Mouse (Mus musculus): ENCODE measurements at regions not wholly inside any gene's neighbourhood (a gene's known extent, or its start where the extent isn't known, plus 50 kb on each side); places are given as distances from the start of the nearest gene placed in this dataset.

DNA sequence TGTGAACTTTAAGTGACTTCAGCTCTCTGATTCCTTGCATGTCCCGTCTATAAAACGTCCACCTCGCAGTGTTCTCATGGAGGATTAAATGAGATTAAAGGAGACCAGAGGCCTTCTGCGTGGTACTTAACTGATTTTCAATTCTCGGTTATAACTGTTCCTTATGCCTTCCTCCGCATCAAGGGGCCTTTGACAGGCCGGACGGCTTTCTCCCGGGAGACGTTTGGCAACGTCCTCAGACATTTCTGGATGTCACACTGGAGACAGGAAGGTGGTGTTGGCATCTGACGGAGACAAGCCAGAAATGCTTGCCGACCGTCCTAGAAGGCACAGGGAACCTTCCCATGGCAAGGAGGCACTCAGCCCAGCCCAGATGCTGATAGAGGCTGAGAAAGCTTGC is 532.2 kb upstream of the Tbx3 start:
- DNase-seq (ENCODE audit: low spot score in 2 of 2), result no peak

DNA sequence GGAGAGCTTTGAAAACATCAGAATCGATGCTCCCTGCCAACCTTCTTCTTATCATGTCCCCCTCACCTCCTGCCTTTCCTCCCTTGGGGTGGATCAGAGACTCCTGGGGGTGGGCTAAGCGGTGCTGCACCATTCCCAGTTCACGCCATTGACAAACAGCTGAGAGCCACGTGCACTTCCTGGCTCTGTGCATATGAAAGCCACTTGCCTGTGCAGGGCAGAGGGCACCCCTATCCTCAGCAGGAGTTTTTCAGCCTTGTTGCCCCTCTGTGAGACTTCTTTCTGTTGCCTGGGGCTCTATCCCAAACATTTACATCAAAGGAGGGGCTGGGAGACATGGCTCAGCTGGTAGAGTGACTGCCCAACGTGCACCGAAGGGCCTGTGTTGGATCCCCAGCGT is 531.1 kb upstream of the Tbx3 start:
- no peak for DNase-seq (ENCODE audit: low spot score in 2 of 2)

DNA sequence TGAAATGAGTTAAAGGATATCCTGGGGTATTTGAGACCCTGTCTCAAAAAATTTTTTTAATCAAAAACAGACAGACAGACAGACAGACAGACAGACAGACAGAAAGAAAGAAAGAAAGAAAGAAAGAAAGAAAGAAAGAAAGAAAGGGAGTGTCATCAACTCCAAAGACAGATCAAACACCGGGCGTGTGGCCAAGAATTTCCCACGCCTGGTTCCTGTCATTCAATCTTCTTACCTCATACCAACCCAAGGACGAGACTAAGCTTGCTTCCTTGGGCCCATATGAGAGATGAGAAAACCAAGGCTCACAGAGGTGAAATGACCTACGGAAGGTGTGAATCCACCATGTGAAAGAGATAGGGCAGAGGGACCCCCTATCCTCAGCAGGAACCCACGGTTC is 530.7 kb upstream of the Tbx3 start:
- no peak for DNase-seq (ENCODE audit: low spot score in 2 of 2)

DNA sequence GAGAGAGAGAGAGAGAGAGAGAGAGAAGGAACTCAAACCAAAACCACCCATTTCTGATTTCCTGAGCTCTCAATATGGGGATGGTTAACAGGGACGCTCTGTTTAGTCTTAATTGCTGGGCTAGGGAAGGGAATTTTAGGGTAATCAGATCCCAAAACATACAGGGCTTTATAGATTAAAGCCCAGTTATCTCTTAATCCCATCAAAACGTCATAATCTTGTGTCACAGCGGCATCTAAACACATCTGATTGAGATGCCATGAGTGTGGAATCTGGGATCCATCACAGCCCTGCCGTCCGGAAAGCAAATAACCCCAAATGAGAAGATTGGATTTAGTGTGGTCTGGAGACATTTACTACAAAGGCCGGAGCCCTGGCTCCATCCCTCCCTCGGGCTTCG is 527.1 kb upstream of the Tbx3 start:
- no peak for DNase-seq (ENCODE audit: low spot score in 2 of 2)

DNA sequence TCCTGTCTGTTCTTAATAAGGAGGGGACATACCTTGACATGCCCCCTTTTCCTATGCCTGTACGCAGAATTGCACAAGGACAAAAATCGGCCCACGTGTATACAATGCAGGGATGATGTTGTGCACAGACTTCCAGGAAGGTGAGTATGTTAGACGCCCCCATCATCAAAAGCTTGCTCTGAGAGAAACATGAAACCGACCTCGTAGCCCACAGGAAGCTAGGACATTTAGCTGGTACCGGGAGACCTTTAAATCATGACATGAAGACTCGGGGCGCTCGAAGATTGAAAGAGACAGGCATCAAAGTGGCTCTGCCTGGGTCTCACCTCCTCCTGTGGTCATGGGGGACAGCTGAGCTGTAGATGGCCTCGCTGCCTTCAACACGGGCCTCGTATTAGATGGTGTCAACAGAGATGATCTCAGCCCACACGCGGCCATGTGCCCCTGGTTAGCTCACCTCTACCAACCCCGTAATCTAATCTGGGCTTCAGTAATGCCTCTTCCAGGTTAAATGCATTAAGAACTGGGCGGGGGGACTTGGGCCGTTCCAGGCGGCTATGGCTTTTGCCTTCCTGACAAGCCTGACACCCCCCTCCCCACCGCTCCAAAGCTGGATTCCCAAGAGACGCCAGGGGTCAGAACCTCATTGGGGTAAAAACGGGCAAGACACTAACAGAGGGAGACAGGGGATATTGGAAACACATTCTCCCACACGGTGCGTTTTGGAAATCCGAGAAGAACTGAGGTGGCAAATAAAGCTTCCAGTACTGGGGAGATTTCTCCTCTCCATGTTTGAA is 520.9 kb upstream of the Tbx3 start:
- no peak for DNase-seq (ENCODE audit: low spot score in 2 of 2)

DNA sequence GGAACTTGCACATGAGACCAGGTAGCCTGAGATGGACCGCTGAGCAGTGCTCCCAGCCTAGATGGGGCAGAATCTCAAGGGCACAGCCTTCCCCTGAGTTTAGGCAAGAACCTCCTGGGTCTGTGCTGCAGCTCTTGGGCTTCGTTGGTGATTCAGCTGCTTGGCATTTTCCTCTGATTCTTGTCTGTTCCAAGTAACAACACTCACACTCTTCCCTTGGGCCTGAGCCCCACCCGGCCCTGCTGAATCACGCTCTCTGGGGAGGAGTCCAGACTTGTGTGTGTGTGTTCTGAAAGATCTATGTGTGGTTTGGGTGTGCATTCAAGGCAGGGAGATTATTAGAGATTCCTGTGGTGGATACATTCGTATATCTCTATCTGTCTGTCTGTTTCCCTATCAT is 517.4 kb upstream of the Tbx3 start:
- DNase-seq (ENCODE audit: low spot score in 2 of 2), result no peak

DNA sequence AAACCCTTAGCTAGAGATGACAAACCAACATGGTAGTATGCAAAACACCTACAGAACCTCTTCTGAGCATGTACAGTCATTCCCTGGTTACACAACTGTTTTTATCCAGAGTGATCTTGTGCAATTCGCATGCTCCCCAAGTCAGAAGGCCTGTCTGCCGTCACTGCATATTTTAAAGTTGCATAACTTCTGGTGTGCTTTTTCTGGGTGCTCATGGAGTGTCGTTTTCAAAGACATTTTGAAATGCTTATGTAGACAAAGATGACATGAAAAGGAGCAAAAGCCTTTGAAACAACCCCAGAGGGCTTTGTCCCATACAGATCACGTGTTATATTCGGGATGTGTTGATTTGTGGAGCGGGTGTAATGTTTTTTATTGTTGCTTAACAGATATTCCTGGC is 513.8 kb upstream of the Tbx3 start:
- DNase-seq (ENCODE audit: low spot score in 2 of 2), result no peak

DNA sequence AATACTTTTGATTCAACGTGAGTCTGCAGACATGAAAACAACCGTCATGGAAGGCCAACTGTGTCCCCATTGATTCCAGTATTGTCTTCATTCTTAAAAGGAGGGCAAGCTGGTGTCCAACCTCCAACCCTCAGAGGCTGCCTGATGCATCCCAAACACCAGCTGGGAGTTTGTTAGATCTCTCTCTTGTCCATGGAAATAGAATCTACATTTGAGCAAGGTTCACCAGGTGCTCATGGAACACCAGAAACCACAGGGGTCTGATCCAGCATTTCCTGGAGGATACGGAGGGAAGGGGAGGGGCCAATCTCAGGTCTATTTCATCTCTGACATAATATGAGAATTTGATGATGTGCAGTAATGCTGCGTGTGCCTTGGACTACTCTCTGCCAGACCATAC is 512.3 kb upstream of the Tbx3 start:
- no peak for DNase-seq (ENCODE audit: low spot score in 2 of 2)

DNA sequence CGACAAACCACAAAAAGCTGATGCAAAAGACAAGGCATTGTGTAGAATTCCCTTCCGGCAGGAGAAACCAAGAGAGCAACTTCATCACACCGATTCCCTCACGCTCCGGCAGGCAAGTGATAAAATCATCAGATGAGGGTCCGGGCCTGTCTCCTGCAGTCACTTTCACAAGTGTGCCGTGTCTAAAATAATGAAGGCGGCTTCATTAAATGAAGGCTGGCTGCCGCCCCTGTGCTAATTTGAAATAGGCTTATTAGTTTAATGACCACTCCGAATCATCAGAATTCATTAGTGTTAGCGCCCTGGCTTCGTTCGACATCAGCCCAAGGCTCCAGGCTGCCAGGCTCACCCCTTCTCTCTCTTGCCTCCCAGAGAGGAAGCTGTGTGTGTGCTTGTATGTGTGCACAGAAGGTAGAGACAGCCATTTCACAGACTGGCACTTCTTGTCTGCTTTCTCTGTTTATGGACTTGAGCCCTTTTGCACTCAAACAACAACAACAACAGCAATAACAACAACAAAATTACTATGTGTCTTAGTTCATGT is 508.3 kb upstream of the Tbx3 start:
- DNase-seq (ENCODE audit: low spot score in 2 of 2), result no peak

DNA sequence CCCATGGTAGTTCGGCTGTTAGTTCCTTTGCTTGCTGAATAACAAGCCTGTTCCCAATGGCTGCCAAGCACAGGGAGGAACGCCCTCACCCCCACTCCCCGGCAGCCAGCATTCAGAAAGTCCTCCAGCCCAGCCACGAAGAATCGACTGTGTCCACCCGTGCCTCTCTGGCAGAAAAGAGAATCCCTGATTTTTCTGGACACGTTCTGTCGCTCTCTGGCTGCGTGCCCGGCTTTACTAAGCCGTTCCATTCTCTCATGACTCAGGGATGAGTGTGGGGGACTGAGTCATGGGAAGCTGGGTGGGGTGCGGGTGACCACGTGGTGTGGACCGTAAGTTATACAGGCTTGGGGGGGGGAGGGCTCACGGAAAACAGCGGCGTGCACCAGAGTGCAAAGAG is 502.8 kb upstream of the Tbx3 start:
- DNase-seq (ENCODE audit: low spot score in 2 of 2), result no peak

DNA sequence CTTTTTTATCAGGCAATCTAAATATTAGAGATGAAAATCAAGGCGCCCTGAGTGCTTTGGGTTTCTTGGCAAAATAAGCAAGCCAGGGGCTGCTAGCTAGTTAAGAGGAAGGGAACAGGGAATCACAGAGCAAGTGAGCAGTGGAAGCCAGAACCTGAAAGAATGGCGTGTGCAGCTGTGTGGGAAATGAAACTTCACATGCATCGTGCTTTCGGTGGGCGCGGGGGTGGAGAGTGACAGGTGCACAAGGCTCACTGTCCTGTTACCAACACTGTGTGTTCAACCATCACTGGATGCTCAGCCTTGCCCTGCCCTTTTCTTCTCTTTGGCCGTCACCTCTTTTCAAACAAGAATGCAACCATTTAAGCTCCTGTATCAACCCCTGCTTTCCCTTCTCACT is 501.2 kb upstream of the Tbx3 start:
- DNase-seq (ENCODE audit: low spot score in 2 of 2), result no peak

DNA sequence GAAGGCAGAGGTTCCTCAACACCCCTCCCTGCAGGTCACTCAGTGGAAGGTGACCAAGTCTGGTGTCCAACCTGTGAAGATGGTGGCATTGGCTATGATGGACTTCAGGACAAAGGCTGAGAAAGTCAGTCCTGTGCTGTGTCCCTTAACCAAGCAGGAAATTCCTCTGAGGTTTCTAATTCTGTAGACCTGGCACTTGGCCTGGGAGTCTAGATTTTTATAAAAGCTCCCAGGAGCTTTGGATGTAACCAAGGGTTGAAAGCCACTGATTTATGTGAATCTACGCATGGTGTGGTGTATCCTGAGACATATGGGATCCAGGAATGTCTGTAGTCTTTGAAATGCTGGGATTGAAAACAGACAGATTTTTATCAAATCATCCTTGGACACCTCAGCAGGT is 498.8 kb upstream of the Tbx3 start:
- no peak for DNase-seq (ENCODE audit: low spot score in 2 of 2)

DNA sequence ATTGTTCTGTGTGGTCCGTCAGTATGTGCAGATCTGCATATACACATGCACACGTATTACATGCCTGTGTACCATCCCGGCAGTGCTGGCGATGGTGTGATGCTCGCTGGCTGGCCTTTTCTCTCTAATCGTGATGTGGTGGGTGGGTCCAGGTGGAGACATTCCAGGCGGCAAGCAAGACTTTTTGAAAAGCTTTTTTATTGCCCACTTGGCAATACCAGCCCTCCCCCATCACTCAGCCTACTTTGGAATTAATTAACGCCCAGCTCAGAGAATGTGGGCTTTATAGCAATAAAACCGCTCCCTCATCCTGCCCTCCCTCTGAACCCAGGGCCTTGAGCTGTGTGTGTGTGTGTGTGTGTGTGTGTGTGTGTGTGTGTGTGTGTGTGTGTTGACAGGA is 491.7 kb upstream of the Tbx3 start:
- no peak for DNase-seq (ENCODE audit: low spot score in 2 of 2)

DNA sequence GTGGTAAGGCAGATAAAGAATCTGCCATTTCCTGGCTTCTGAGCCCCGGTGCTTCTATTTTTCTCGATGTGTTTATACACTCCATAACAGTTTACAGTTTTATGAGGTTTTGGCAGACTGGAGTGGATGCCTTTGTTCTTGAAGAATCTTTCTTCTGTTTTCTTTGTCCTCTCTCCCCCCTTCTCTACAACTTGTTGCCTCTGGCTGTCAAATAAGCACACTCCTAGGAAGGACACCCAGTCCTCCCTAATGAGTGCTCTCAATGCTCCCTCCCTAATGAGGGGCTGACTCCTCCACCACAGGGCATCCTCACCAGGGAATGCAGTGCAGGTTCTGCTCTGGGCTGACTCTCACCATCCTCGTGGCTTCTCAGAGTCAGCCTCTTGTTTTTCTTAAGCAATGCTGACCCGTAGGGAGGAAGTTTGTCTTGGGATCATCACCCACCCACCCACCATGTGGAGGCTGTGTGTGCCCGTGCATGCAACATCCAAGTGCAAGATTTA is 486.9 kb upstream of the Tbx3 start:
- no peak for DNase-seq (ENCODE audit: low spot score in 2 of 2)

DNA sequence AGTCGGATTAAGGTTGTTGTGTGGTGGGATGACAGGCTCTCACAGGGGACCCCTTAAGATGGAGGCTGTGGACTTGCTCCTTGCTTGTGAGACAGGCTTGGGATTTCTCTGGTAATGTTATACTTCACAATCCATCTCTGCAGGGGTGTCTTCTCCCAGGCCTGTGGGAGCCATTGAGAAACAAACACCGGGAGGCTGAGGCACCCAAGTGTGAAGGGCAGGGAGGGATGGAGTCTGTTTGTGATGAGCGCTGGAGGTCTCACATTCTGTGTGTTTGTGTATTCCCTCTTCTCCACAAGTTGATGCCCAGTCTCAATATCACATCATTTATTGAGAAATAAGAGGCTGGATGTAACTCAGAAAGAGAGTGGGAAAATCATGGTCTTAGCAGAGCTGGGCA is 483.9 kb upstream of the Tbx3 start:
- DNase-seq (ENCODE audit: low spot score in 2 of 2), result no peak

DNA sequence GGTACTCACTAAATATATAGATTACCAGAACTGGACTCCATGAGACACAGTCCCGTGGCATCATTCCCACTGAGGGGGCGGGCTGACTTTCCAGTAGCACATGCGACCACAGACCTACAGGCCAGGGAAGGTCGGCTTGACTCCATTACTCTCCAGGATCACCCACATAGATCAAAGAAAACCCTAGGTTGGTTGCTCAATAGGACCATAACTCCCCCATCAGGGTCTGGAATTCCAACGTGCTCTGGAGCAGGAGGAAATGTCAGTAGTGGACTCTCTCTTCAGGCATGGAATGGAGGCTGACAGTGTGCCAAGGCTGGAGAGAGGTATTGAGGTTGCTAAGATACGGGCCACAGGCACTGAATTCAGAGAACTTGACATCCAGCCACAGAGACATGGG is 482.0 kb upstream of the Tbx3 start:
- no peak for DNase-seq (ENCODE audit: low spot score in 2 of 2)

DNA sequence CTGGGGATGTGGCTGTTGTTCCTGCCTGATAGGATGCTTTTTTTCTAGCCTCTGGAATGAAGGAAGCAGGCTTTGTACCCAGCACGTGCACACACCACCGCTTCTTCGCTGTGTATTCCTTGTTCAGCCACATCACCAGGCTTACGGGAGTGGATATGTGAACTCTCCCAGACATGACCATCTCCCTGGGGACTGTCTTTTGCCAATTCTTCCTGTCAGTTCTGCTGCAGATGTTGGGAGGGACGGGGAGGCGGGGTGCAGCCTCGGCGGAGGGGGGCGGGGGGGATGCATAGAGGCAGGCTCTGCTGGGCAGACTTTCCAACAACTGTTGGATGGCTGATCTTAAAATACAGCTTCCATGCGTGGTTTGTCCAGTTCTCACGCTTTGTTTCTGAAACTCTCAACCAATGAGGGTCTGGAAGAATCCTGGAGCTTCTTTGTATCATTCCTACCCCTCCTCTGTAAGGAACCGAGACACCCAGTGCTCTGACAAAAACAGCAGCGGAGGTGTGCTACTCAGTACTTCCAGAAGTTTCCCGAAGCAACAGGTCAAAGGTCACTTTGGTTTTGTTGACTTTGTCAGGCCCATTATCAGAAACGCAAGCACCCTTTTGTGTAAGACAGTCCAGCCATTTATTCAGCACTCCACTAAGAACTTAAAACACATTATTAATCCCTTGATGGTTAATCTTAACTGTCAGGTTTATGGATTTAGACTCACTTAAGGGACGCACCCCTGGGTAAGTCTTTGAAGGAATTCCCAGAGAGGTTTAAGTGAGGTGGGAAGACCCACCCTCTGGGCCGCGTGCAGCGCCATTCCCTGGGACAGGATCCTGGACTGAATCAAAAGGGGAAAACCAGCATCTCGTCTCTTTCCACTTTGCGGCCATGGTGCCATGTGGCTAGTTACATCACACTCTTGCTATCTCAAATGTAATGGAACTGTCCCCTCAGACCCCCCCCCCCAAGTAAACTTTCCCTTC is 476.5 kb upstream of the Tbx3 start:
- DNase-seq (ENCODE audit: low spot score in 2 of 2), result no peak

DNA sequence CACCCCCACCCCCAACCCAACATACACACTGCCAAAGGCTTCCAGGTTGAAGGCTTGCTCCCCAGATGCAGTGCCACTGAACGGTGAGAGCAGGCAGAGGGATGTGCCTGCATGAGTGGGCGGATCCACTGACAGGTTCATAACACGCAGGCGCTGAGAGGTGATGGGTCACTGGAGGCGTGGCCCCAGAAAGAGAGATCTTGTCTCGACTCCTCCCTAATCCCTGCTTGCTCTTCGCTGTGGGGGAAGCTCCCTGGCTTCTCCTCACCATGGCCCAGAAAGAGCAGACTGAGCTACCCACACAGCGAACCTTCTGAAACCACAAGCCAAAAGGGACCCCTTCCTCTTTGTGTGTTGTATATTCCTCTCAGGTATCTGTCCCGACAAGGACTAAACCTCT is 470.6 kb upstream of the Tbx3 start:
- no peak for DNase-seq (ENCODE audit: low spot score in 2 of 2)

DNA sequence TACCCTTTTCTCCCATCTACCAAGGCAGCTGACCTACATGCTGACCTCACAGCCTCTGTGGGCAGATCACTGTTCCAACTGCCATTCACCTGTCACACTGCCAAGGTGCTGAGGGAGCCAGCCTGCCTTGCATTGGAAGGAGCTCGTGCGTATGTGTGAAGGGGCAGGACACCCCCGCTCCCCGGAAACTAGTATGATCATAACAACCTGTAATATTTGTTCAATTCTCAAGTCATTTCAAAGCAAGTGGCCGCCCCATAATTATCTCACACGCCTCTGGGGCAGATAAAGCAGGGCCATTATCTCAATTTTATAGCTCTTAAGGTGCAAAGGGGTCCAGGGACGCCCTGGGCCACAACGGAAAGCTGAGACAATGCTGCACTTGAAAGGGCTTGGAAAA is 469.2 kb upstream of the Tbx3 start:
- DNase-seq (ENCODE audit: low spot score in 2 of 2), result no peak

DNA sequence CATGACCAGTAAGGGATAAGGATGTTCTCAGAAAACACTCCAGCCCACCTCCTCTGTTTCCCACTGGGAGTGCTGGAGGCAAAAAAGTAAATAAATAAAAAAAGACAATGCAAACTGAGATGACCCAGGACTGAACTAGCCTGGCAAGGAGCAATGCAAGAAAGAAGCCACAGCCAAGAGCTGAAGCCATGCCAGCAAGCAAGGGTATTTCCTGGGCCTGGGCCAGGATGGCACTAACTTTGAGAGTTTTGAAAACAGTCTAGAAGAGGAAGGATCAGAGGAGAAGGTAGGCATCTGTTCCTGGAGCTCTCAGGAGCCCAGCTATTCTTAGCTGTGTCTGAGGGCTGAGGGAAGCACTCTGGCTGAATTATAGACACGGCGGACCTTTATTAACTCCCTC is 465.7 kb upstream of the Tbx3 start:
- no peak for DNase-seq (ENCODE audit: low spot score in 2 of 2)

DNA sequence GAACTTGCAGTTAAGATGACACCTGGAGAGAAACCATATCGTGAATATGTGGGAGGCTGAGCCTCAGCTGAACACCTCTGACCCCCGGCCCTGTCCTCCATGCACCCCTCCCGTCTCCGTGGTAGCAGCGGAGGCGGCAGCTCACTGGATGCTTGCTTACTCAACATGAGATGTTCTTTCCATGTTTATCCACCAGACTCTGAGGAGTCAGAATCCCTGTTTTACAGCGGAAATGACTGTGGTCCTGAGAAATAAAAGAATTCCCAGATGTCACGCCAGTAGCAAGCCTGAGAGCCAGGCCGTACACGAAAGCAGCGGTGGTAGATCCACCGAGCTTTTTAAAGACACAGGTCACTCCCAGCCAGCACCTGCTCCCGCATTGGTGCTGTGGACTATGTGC is 462.4 kb upstream of the Tbx3 start:
- no peak for DNase-seq (ENCODE audit: low spot score in 2 of 2)

DNA sequence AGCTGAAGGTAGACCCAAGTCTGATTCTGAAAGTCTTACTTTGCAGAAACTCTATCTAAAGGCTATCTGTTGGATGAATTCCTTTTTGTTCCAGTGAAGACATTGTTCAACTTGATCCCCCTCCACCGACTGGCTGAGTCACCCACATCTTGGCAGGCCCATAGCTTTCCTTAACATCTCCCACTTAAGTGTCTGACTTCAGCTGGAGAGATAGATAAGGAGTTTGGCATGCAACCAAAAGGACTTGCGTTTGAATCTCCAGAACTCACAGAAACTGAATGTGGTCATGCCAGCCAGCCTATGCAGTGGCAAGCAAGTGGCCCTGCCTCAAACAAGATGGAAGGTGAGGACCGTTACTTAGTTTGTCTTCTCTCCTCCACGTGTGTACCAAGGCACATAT is 457.3 kb upstream of the Tbx3 start:
- DNase-seq (ENCODE audit: low spot score in 2 of 2), result no peak
